Mouse (Mus musculus) brown adipose tissue, adult 24 weeks (tissue): Measurements from ENCODE around the gene Foxg1. TPM values are rescaled to one million over a fixed set of nuclear protein-coding genes. Genes with fewer than 3 reads are reported as not detected.

Experiments used
- H3K27ac ChIP-seq: fragments of 200-500 bp; replicated peaks from 2 replicates; pipeline ENCODE4 v1.5.1; 2012; ENCODE audit warnings: low read depth, mild to moderate bottlenecking, low read length
- H3K4me1 ChIP-seq: fragments of 200-500 bp; 2 replicates; pipeline ENCODE4 v1.6.1; 2012; ENCODE audit warnings: low read length, mixed read lengths; ENCODE audit not compliant: control insufficient read depth, insufficient read depth, insufficient read length
- H3K4me3 ChIP-seq: fragments of 200-500 bp; 2 replicates; pipeline ENCODE4 v1.5.1; 2012; ENCODE audit warnings: low read depth, mild to moderate bottlenecking, low read length, moderate library complexity; ENCODE audit not compliant: insufficient read depth
- polyA plus RNA-seq: library from polyadenylated mRNA; stranded (reverse); fragments of >200 nt; gene quantifications from 2 replicates; pipeline ENCODE4 v1.2.4, GENCODE M21; 2012; ENCODE audit not compliant: missing spikeins, insufficient read depth, insufficient read length

Gene Foxg1
- polyA plus RNA-seq, 1 experiment: not detected

GRCm38 (mm10) chr12:49393639-49394038 lies 11.2 kb downstream of the Foxg1 start:
- no peak overlapping the region for H3K27ac ChIP-seq
- H3K4me1 ChIP-seq: no peaks in the 10 kb centered on the region; the same call in 1 of the 2 replicates
- no peak overlapping the region for H3K4me3 ChIP-seq

- no peak overlapping the region for H3K4me3 ChIP-seq
- H3K27ac ChIP-seq: no peak overlapping the region
- no peaks in the 10 kb centered on the region; the same call in 1 of the 2 replicates for H3K4me1 ChIP-seq
Measured at GRCm38 (mm10) chr12:49394181-49394580, 11.7 kb downstream of the Foxg1 start.

GRCm38 (mm10) chr12:49394836-49395235 lies 12.4 kb downstream of the Foxg1 start:
- no peak overlapping the region for H3K27ac ChIP-seq
- H3K4me1 ChIP-seq: no peaks in the 10 kb centered on the region; the same call in 1 of the 2 replicates
- no peak overlapping the region for H3K4me3 ChIP-seq

- Histone ChIP-seq H3K4me1 (no peaks in the 10 kb centered on the region; the same call in 1 of the 2 replicates), H3K27ac (no peak overlapping the region), H3K4me3 (no peak overlapping the region)
Measured at GRCm38 (mm10) chr12:49395969-49396368, 13.5 kb downstream of the Foxg1 start.

- Histone ChIP-seq H3K27ac (no peak overlapping the region), H3K4me3 (no peak overlapping the region), H3K4me1 (no peaks in the 10 kb centered on the region)
Measured at GRCm38 (mm10) chr12:49396776-49397175, 14.3 kb downstream of the Foxg1 start.

GRCm38 (mm10) chr12:49397443-49398162 lies 15.1 kb downstream of the Foxg1 start:
- Histone ChIP-seq H3K4me3 (no peak overlapping the region), H3K27ac (no peak overlapping the region), H3K4me1 (no peaks in the 10 kb centered on the region)

- Histone ChIP-seq H3K4me3 (no peak overlapping the region), H3K4me1 (no peaks in the 10 kb centered on the region), H3K27ac (no peak overlapping the region)
Measured at GRCm38 (mm10) chr12:49398163-49398540, 15.7 kb downstream of the Foxg1 start.

GRCm38 (mm10) chr12:49398636-49399035 lies 16.2 kb downstream of the Foxg1 start:
- Histone ChIP-seq H3K4me3 (no peak overlapping the region), H3K4me1 (no peaks in the 10 kb centered on the region), H3K27ac (no peak overlapping the region)

GRCm38 (mm10) chr12:49399611-49400010 lies 17.2 kb downstream of the Foxg1 start:
- H3K4me1 ChIP-seq: no peaks in the 10 kb centered on the region
- H3K27ac ChIP-seq: no peak overlapping the region
- no peak overlapping the region for H3K4me3 ChIP-seq

GRCm38 (mm10) chr12:49400036-49400852 lies 17.8 kb downstream of the Foxg1 start:
- no peak overlapping the region for H3K4me3 ChIP-seq
- no peak overlapping the region for H3K27ac ChIP-seq
- no peaks in the 10 kb centered on the region for H3K4me1 ChIP-seq

- Histone ChIP-seq H3K4me1 (no peaks in the 10 kb centered on the region), H3K4me3 (0 out of 2 replicates have a peak overlapping the region, but pooled peaks have one; percentile 36), H3K27ac (no peak overlapping the region)
Measured at GRCm38 (mm10) chr12:49400853-49401118, 18.3 kb downstream of the Foxg1 start.

- H3K4me1 ChIP-seq: no peaks in the 10 kb centered on the region
- H3K4me3 ChIP-seq: peak overlapping the region; percentile 36
- H3K27ac ChIP-seq: no peak overlapping the region
Measured at GRCm38 (mm10) chr12:49401119-49401795, 18.8 kb downstream of the Foxg1 start.

- Histone ChIP-seq H3K27ac (no peak overlapping the region), H3K4me3 (no peak overlapping the region; the same call in 1 of the 2 replicates), H3K4me1 (no peaks in the 10 kb centered on the region)
Measured at GRCm38 (mm10) chr12:49401796-49402130, 19.3 kb downstream of the Foxg1 start.

GRCm38 (mm10) chr12:49409833-49410232 lies 27.4 kb downstream of the Foxg1 start:
- H3K27ac ChIP-seq: no peak overlapping the region

GRCm38 (mm10) chr12:49417963-49418362 lies 35.5 kb downstream of the Foxg1 start:
- no peak overlapping the region for H3K27ac ChIP-seq
- no peak overlapping the region for H3K4me3 ChIP-seq
- H3K4me1 ChIP-seq: no peaks in the 10 kb centered on the region

More at GRCm38 (mm10) chr12:49409833-49410232, 27.4 kb downstream of the Foxg1 start:
- H3K4me1 ChIP-seq: no peaks in the 10 kb centered on the region
- H3K4me3 ChIP-seq: no peak overlapping the region
